Mouse (Mus musculus) kidney, adult 2 months (tissue): Measurements from ENCODE around the gene Rsad1. TPM values are rescaled to one million over a fixed set of nuclear protein-coding genes. Genes with fewer than 3 reads are reported as not detected.

ENCODE experiments used
- DNase-seq: peaks from one replicate; pipeline ENCODE4 v3.0.0; 2021
- H3K27ac ChIP-seq: fragments of 200-500 bp; 2 replicates; pipeline ENCODE4 v1.5.1; 2012; ENCODE audit warnings: low read depth, low read length, control low read depth, inconsistent platforms; ENCODE audit not compliant: insufficient read depth
- H3K27me3 ChIP-seq: fragments of 200-500 bp; replicated peaks from 2 replicates; pipeline ENCODE4 v1.6.1; 2012; ENCODE audit warnings: mild to moderate bottlenecking, moderate library complexity, low read length, inconsistent platforms; ENCODE audit not compliant: control insufficient read depth, insufficient read depth
- H3K36me3 ChIP-seq: fragments of 200-500 bp; 2 replicates; pipeline ENCODE4 v1.6.1; 2012; ENCODE audit warnings: mild to moderate bottlenecking, moderate library complexity, low read length, inconsistent platforms; ENCODE audit not compliant: control insufficient read depth, insufficient read depth
- H3K4me1 ChIP-seq: fragments of 200-500 bp; 2 replicates; pipeline ENCODE4 v1.6.1; 2011; ENCODE audit warnings: low read length; ENCODE audit not compliant: control insufficient read depth, insufficient read depth
- H3K4me3 ChIP-seq: fragments of 200-500 bp; 2 replicates; pipeline ENCODE4 v1.5.1; 2011; ENCODE audit warnings: mild to moderate bottlenecking, low read depth, low read length, control low read depth; ENCODE audit not compliant: insufficient read depth
- CTCF ChIP-seq: fragments of 200-500 bp; conservative IDR thresholded peaks from 2 replicates; pipeline ENCODE4 v1.5.1; 2011; ENCODE audit warnings: low read depth, mild to moderate bottlenecking, control low read depth, low read length, moderate library complexity, mixed read lengths; ENCODE audit not compliant: insufficient read depth, insufficient read length
- POLR2A ChIP-seq: fragments of 200-500 bp; IDR thresholded peaks from one replicate; pipeline ENCODE4 v1.6.1; 2011; ENCODE audit warnings: low read depth, low read length, control low read depth
- WGBS: fragments of 180-500 bp; shearing (Covaris S2); methylation state at CpG from one replicate; pipeline ENCODE4 v1.1.7; 2018; 5-methylcytosine and 5-hydroxymethylcytosine counted together
- polyA plus RNA-seq: library from polyadenylated mRNA; depleted of rRNA; stranded (reverse); fragments of >200 nt; gene quantifications from 2 replicates; pipeline ENCODE4 v1.2.3, GENCODE M21; 2012

The Rsad1 gene
- polyA plus RNA-seq, 1 experiment: 8.6 TPM

- no peaks in the 10 kb centered on the region for H3K27me3 ChIP-seq
- 87% methylated on average over 5 of the region's 5 CpGs for WGBS
- H3K36me3 ChIP-seq: no peaks in the 10 kb centered on the region
- no peaks in the 10 kb centered on the region for H3K4me1 ChIP-seq
- no peak overlapping the region for H3K27ac ChIP-seq
- no peak for DNase-seq
- H3K4me3 ChIP-seq: no peak overlapping the region
- no peak for TF ChIP-seq CTCF
- no peak for TF ChIP-seq POLR2A
Measured at GRCm38 (mm10) chr11:94580111-94580740, 31.2 kb upstream of the Rsad1 start.

GRCm38 (mm10) chr11:94576361-94576760 is 27.3 kb upstream of the Rsad1 start:
- DNase-seq: peak; percentile 87
- Histone ChIP-seq H3K36me3 (no peaks in the 10 kb centered on the region), H3K4me3 (no peak overlapping the region), H3K27me3 (no peaks in the 10 kb centered on the region), H3K4me1 (no peaks in the 10 kb centered on the region), H3K27ac (no peak overlapping the region)
- whole genome bisulfite sequencing: 59% methylated on average over 9 of the region's 9 CpGs
- TF ChIP-seq POLR2A (no peak), CTCF (no peak)

- no peaks in the 10 kb centered on the region for H3K27me3 ChIP-seq
- no peak for DNase-seq
- no peak overlapping the region for H3K27ac ChIP-seq
- no peak for TF ChIP-seq POLR2A
- no peak for TF ChIP-seq CTCF
- 74% methylated on average over 2 of the region's 2 CpGs for WGBS
- no peaks in the 10 kb centered on the region for H3K4me1 ChIP-seq
- no peak overlapping the region for H3K4me3 ChIP-seq
- H3K36me3 ChIP-seq: no peaks in the 10 kb centered on the region
Measured at GRCm38 (mm10) chr11:94575036-94575435, 26.0 kb upstream of the Rsad1 start.

DNA sequence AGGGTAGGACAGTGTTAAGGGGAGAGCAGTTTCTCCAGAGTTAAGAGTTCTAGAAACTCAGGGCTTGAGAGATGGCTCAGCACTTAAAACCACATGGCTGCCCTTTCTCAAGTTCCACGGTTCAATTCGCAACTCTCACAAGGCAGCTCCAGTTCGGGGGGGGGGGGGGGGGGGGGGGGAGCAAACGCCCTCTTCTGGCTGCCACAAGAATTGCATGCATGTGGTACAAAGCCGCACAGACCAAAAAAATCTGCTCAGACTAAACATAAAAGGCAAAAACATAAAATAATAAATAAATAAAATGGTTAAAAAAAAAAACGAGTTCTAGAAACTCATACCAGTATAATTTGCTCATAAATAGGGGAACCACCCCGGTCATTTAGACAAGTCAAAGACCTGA is 25.5 kb upstream of the Rsad1 start:
- no peak for DNase-seq
- TF ChIP-seq CTCF (0 out of 2 replicates have a peak, but pooled peaks have one; percentile 7), POLR2A (no peak)
- no peak overlapping the region for H3K27ac ChIP-seq
- WGBS: 32% methylated on average over 6 of the region's 7 CpGs
- no peaks in the 10 kb centered on the region for H3K4me1 ChIP-seq
- H3K4me3 ChIP-seq: no peak overlapping the region
- H3K36me3 ChIP-seq: no peaks in the 10 kb centered on the region
- no peaks in the 10 kb centered on the region for H3K27me3 ChIP-seq

- TF ChIP-seq CTCF (no peak), POLR2A (no peak)
- WGBS: 100% methylated on average over 1 of the region's 1 CpGs
Measured at GRCm38 (mm10) chr11:94571850-94572249, 22.8 kb upstream of the Rsad1 start.

DNA sequence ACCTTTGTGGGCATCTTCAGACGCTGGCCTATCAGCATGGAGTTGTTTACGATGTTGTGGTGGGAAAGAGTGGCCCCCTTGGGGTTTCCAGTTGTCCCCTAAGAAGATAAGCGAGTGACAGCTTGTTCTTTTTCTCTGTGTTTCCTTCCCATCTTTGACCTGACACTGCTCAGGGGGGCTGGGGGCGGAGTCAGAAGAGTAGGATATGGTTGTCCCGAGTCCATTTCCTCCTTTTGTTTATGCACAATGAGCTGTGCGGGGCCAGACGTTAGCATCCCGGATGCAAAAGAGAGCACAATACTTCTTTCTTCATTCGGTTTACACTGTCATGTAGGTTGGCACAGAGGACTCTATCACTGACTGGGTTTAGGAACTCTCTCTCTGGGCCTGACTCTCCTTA is 21.6 kb upstream of the Rsad1 start:
- Histone ChIP-seq H3K4me3 (no peak overlapping the region), H3K27me3 (no peaks in the 10 kb centered on the region), H3K27ac (peak overlapping the region; percentile 71), H3K4me1 (no peaks in the 10 kb centered on the region), H3K36me3 (no peaks in the 10 kb centered on the region)
- WGBS: 63% methylated on average over 9 of the region's 9 CpGs
- peak; percentile 85 for DNase-seq
- TF ChIP-seq CTCF (no peak), POLR2A (no peak)

More at GRCm38 (mm10) chr11:94571850-94572249, 22.8 kb upstream of the Rsad1 start:
- H3K4me1 ChIP-seq: no peaks in the 10 kb centered on the region
- H3K27ac ChIP-seq: no peak overlapping the region
- no peak for DNase-seq
- no peaks in the 10 kb centered on the region for H3K27me3 ChIP-seq
- H3K4me3 ChIP-seq: no peak overlapping the region
- no peaks in the 10 kb centered on the region for H3K36me3 ChIP-seq

DNA sequence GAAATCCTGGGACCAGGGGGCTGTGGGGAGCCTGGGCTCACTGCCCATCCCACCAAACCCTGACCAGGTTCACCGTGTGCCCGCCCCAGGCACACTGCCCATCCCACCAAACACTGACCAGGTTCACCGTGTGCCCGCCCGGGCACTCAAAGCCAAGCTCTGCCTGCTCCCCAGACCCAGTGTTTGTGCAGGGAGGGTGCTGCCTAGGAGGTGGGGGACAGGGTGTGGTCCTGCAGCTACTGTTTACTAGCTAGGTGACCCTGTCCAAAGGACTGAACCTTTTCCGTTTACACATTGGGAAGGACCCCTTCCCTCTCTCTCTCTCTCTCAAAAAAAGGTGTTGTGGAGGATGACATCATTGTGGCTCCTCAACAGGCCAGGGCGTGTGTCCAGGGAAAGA is 18.3 kb upstream of the Rsad1 start:
- no peaks in the 10 kb centered on the region for H3K27me3 ChIP-seq
- no peak overlapping the region for H3K27ac ChIP-seq
- H3K36me3 ChIP-seq: no peaks in the 10 kb centered on the region
- TF ChIP-seq POLR2A (no peak), CTCF (no peak)
- no peak for DNase-seq
- no peaks in the 10 kb centered on the region for H3K4me1 ChIP-seq
- WGBS: 92% methylated on average over 7 of the region's 7 CpGs
- no peak overlapping the region for H3K4me3 ChIP-seq
